Mouse (Mus musculus) intestine, embryonic 14.5 days (tissue): ENCODE measurements around the gene Vmn1r232. TPM values are rescaled to one million over a fixed set of nuclear protein-coding genes. Genes with fewer than 3 reads are reported as not detected.

Experiments used
- ATAC-seq: fragments of 200-750 bp; cut with Nextera tagmentation; replicated peaks from 2 replicates; pipeline ENCODE4 v1.8.0; 2017; ENCODE audit warnings: low read depth, moderate number of reproducible peaks, moderate TSS enrichment, moderate library complexity; ENCODE audit not compliant: low FRiP score, low TSS enrichment
- DNase-seq: peaks from one replicate; pipeline ENCODE4 v3.0.0-alpha.2; 2018; ENCODE audit warnings: low spot score
- H3K27ac ChIP-seq: fragments of 300-500 bp; sonication (generic); 2 replicates; pipeline ENCODE4 v1.5.1; 2014; ENCODE audit warnings: low read depth, mild to moderate bottlenecking, control low read depth
- H3K27me3 ChIP-seq: fragments of 300-500 bp; sonication (generic); replicated peaks from 2 replicates; pipeline ENCODE4 v1.6.1; 2014; ENCODE audit warnings: low read length, control low read depth; ENCODE audit not compliant: control insufficient read depth, insufficient read depth
- H3K36me3 ChIP-seq: fragments of 300-500 bp; sonication (generic); 2 replicates; pipeline ENCODE4 v1.6.1; 2014; ENCODE audit warnings: low read length, control low read depth; ENCODE audit not compliant: control insufficient read depth, insufficient read depth
- H3K4me1 ChIP-seq: fragments of 300-500 bp; sonication (generic); replicated peaks from 2 replicates; pipeline ENCODE4 v1.6.1; 2014; ENCODE audit warnings: low read length, control low read depth, mixed read lengths; ENCODE audit not compliant: control insufficient read depth, insufficient read depth
- H3K4me2 ChIP-seq: fragments of 300-500 bp; sonication (generic); 2 replicates; pipeline ENCODE4 v1.6.1; 2014; ENCODE audit warnings: low read length
- H3K4me3 ChIP-seq: fragments of 300-500 bp; sonication (generic); 2 replicates; pipeline ENCODE4 v1.5.1; 2014; ENCODE audit warnings: low read depth, low read length, control low read depth, mixed read lengths
- H3K9ac ChIP-seq: fragments of 300-500 bp; sonication (generic); 2 replicates; pipeline ENCODE4 v1.6.1; 2014; ENCODE audit warnings: mild to moderate bottlenecking, low read length
- H3K9me3 ChIP-seq: fragments of 300-500 bp; sonication (generic); 2 replicates; pipeline ENCODE4 v1.6.1; 2016; ENCODE audit warnings: low read length, control low read depth; ENCODE audit not compliant: control insufficient read depth
- WGBS: fragments of 180-500 bp; shearing (Covaris S2); extraction: QIAGEN DNeasy Blood & Tissue Kit; methylation state at CpG from one replicate; pipeline ENCODE4 v1.1.7; 2014; 5-methylcytosine and 5-hydroxymethylcytosine counted together
- polyA plus RNA-seq: library from polyadenylated mRNA; unstranded; fragments of >200 nt; fragmentation: Nextera tagmentation; extraction: Ambion mirVana; gene quantifications from 2 replicates; pipeline ENCODE4 v1.2.1, GENCODE M21; 2014

Gene Vmn1r232
- not detected in 2 replicates for polyA plus RNA-seq

DNA sequence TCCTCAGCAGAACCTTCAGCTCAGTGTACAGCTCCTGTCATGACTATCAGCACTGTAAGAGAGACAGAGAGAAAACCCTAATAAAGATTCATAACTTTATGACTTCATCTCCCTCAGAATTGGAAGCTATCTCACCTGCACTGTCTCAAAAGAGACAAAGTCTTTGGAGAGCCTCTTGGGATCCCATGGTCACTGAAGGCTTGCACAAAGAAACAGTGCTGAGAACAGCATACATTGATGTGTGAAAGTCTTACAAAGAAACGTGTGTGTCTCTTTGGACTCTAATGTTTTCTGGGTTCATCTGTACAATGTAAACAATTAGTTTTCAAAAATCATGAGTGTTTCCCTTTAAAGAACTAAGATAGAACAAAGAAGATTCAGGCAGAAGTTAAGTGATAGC is at the start of gene Vmn1r232:
Gene Vmn1r232 (minus strand): TSS at position 101 of the 400 bp plus-strand sequence.
- Histone ChIP-seq H3K9me3 (no peaks in the 10 kb centered on the region), H3K27me3 (no peaks in the 10 kb centered on the region), H3K36me3 (no peaks in the 10 kb centered on the region), H3K4me2 (no peak within 1 kb of the TSS), H3K9ac (no peak within 1 kb of the TSS), H3K4me1 (no peaks in the 10 kb centered on the region), H3K4me3 (no peak within 1 kb of the TSS), H3K27ac (no peak within 1 kb of the TSS)
- 50% methylated on average over 1 of the region's 1 CpGs for WGBS
- ATAC-seq = no peak
- no peak for DNase-seq

DNA sequence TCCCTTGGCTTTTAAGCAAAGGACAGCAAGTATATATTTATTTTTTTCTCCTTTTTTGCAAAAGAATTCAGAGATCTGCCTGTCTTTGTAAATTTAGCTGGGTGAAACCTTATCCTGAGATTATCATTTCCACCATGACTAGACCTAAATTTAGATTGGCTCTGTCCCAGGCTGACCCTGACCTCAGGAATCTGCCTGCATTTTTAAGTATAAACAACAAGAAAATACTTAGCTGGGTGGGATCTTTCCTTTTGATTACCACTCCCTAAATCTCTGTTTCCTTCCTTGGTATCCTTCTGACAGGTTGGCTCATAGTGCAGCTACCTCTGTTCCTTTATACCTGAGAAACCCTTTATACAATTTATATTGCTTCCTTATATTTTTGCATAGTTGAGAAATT is 47.2 kb upstream of the Vmn1r232 start:
- H3K4me3 ChIP-seq = no peak overlapping the region
- H3K4me1 ChIP-seq = no peaks in the 10 kb centered on the region
- no peak overlapping the region for H3K9ac ChIP-seq
- DNase-seq = no peak
- no peaks in the 10 kb centered on the region for H3K9me3 ChIP-seq
- H3K4me2 ChIP-seq = no peak overlapping the region
- ATAC-seq = no peak
- H3K27ac ChIP-seq = no peak overlapping the region
- H3K36me3 ChIP-seq = peaks cover 83% of the 10 kb centered on the region
- no peaks in the 10 kb centered on the region for H3K27me3 ChIP-seq

DNA sequence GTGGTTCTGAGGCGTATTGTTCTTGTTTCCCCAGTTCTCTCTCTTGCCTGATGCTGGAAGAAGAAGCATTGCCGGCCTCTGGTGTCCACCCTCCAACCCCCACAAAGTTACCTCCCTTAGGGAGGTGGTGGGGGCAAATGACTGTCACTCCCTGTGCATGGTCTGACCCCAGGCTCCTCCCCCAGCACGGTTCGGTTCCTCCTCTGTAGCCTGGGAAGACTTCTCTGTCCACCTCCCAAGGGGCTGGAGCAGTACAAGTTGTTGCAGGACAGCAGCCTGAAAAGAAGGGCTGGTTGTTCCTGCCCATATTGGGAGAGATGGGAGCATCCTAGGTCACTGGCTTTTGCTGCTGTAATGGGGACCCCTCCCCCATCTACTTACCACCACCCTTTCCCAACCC is 45.9 kb upstream of the Vmn1r232 start:
- DNase-seq (no peak), ATAC-seq (no peak)
- H3K4me1 ChIP-seq = no peaks in the 10 kb centered on the region
- no peaks in the 10 kb centered on the region for H3K27me3 ChIP-seq
- no peak overlapping the region for H3K9ac ChIP-seq
- H3K4me2 ChIP-seq = no peak overlapping the region
- peaks cover 95% of the 10 kb centered on the region for H3K36me3 ChIP-seq
- WGBS = 92% methylated on average over 4 of the region's 4 CpGs
- H3K4me3 ChIP-seq = no peak overlapping the region
- H3K9me3 ChIP-seq = no peaks in the 10 kb centered on the region
- H3K27ac ChIP-seq = no peak overlapping the region

DNA sequence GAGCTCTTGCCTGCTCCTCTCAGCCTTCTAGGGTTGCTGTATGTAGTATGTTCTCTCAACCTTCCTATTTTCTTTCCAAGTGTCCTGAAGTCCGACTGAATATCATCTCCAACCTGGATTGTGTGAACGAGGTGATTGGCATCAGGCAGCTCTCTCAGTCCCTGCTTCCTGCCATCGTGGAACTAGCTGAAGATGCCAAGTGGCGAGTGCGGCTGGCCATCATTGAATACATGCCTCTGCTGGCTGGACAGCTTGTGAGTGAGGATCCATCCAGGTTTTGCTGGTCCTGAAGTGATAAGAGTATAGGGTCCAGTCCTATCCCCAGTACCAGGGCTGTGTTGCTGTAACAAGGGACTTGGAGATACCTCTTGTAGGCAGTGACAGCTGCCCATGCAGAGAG is 40.9 kb upstream of the Vmn1r232 start:
- Histone ChIP-seq H3K4me2 (no peak overlapping the region), H3K9me3 (no peaks in the 10 kb centered on the region), H3K27me3 (no peaks in the 10 kb centered on the region), H3K36me3 (peaks cover 100% of the 10 kb centered on the region), H3K4me3 (no peak overlapping the region), H3K9ac (no peak overlapping the region), H3K27ac (no peak overlapping the region), H3K4me1 (no peaks in the 10 kb centered on the region)
- ATAC-seq (no peak), DNase-seq (no peak)
- WGBS = 91% methylated on average over 5 of the region's 5 CpGs

DNA sequence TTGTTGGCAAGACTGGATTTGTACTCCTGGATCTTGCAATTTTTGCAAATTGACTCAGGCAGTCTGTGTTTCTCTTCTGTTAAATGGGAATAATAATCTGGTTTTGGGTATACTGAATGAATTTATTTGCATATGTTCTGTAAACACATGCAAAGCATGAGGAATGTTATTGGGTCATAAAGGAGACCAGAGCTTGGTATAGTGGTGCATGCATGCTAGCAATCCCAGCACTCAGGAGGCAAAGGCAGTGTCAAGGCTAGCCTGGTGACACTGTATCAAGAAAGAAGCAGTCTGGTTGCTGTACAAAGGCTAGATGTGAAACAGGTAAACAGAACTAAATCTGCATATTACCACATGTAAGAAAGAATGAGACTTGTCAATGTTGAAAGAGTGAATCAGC is 27.1 kb upstream of the Vmn1r232 start:
- H3K36me3 ChIP-seq = peaks cover 6% of the 10 kb centered on the region
- H3K4me1 ChIP-seq = no peaks in the 10 kb centered on the region; the same call in 1 of the 2 replicates
- peak overlapping the region; percentile 78 for H3K4me3 ChIP-seq
- H3K27ac ChIP-seq = no peak overlapping the region
- peak overlapping the region; percentile 66 for H3K4me2 ChIP-seq
- DNase-seq (no peak), ATAC-seq (no peak)
- H3K9ac ChIP-seq = peak overlapping the region; percentile 93
- no peaks in the 10 kb centered on the region for H3K9me3 ChIP-seq
- H3K27me3 ChIP-seq = no peaks in the 10 kb centered on the region

DNA sequence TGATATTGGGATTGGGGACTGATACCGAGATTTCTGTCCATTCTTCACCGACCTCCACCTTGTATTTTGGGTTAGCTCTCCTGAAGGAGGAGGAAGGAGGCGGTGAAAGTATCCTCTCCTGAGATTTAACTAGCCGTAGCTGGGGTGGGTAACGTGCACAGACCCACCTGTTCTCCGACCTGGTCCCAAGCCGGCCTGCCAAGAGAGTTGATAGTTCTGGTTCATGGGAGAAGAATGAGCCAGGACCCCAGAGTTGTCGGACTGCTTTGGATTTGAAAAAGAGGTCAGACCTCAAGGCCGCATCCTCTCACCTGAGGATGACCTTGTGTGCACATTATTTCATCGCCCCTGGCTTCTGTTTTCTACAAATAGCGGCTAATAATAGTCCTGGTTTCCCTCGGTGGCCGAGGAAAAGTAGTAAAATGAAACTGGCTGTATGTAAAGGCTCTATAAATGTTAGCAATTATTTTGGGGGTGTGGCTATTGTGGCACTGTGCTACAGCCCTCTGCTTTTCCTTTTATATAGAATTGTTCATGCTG is 26.6 kb upstream of the Vmn1r232 start:
- Histone ChIP-seq H3K4me3 (peak overlapping the region; percentile 78), H3K9ac (peak overlapping the region; percentile 93), H3K4me1 (no peaks in the 10 kb centered on the region; the same call in 1 of the 2 replicates), H3K9me3 (no peaks in the 10 kb centered on the region), H3K27me3 (no peaks in the 10 kb centered on the region), H3K27ac (peak overlapping the region; percentile 98), H3K36me3 (peaks cover 1% of the 10 kb centered on the region; the same call in 1 of the 2 replicates), H3K4me2 (peak overlapping the region; percentile 66)
- under 1% methylated on average over 13 of the region's 13 CpGs for WGBS
- peak; percentile 68 for DNase-seq
- no peak for ATAC-seq

DNA sequence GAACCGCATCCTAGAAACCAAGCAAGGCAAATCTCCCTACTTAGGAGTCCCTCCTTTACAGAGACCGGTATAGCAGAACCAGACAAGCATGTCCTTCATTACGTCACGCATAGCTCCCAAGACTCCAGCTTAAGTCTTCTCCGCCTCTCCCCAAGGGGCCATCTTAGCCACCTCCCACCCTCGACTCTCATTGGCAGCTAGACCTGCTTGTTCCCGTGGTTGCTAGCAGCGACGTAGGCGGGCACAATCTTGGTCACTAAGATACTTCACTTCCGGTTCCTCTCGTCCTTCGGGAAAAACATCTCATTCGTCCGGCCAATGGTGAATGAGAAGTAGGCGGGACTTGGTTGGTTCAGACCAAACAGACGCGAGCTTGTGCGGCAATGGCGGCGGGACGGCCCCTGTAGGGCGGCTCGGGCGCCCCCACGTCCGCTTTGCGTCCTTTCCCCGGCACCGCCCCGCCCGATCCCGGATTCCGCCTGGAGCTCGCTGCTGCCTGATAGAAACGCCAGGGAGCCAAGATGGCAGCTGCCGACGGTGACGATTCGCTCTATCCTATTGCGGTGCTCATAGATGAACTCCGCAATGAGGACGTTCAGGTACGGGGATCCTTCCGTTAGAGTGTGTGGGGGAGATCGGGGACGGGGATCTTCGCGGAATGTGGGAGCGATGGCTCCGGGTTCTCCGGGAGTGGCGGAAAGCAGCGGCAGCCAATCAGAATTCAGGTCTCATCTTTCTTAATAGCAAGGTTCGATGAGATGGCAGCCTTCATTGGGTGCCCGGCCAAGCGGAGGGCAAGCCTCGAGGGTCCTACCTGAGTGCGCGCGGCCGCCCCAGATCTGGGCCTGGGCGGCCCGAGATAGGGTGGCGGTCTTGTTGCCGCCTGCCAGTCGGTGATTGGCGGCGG is 25.7 kb upstream of the Vmn1r232 start, which contains the start of gene Ppp2r1a:
Gene Ppp2r1a (plus strand): TSS at position 327 of the 907 bp plus-strand sequence.
- Histone ChIP-seq H3K4me1 (no peaks in the 10 kb centered on the region; the same call in 1 of the 2 replicates), H3K36me3 (no peaks in the 10 kb centered on the region), H3K9me3 (no peaks in the 10 kb centered on the region), H3K4me3 (peak within 1 kb of the TSS; percentile 78), H3K27me3 (no peaks in the 10 kb centered on the region), H3K27ac (peak within 1 kb of the TSS; percentile 98), H3K4me2 (peak within 1 kb of the TSS; percentile 66), H3K9ac (peak within 1 kb of the TSS; percentile 93)
- DNase-seq (peak; percentile 99), ATAC-seq (peak; percentile 99)
- under 1% methylated on average over 69 of the region's 69 CpGs for WGBS

DNA sequence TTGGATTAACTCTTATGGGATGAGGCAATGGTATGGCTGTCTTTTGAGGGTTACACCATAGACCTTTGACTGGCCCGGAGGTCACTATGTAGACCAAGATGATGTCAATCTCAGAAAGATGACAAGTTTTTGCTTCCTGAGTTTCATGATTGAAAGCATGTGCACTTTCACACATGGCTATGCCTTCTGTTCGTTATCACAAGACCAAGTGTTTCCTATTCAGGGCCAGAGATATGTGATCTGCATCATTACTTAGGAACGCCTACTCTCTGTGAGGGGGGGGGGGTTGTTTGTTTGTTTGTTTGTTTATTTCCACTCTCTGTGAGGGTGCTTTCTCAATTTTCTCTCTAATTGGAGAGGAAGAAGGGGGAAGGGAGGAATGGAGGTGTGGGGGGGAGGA is 24.7 kb upstream of the Vmn1r232 start:
- Histone ChIP-seq H3K9ac (peak overlapping the region; percentile 75), H3K27me3 (no peaks in the 10 kb centered on the region), H3K4me1 (no peaks in the 10 kb centered on the region; the same call in 1 of the 2 replicates), H3K4me2 (peak overlapping the region; percentile 64), H3K9me3 (no peaks in the 10 kb centered on the region), H3K4me3 (peak overlapping the region; percentile 78), H3K27ac (peak overlapping the region; percentile 98), H3K36me3 (no peaks in the 10 kb centered on the region)
- WGBS = 57% methylated on average over 3 of the region's 3 CpGs
- no peak for DNase-seq
- no peak for ATAC-seq
